Mouse (Mus musculus): ENCODE results near the gene Ptges2.

DNA sequence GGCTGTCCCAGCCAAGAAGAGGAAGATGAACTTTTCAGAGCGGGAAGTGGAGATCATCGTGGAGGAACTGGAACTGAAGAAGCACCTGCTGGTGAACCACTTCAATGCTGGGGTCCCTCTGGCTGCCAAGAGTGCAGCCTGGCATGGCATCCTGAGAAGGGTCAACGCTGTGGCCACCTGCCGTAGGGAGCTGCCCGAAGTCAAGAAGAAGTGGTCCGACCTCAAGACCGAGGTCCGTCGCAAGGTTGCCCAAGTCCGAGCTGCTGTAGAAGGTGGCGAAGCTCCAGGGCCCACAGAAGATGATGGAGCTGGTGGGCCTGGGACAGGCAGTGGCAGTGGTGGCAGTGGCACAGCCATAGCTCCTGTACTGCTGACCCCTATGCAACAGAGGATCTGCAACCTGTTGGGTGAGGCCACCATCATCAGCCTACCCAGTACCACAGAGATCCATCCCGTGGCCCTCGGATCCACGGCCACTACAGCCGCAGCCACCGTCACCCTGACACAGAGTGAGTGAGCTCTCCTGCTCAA is 56.8 kb downstream of the Ptges2 start:
- TF ChIP-seq CTCF (IDR thresholded peaks at IDR 0.05; ENCODE audit: borderline replicate concordance, extremely low read depth, insufficient read depth, insufficient read length) (no peak), POLR2A (IDR thresholded peaks at IDR 0.05; ENCODE audit: borderline replicate concordance, extremely low read depth, insufficient read depth, insufficient read length, poor library complexity, severe bottlenecking) (no peak)

Data from brain, embryonic 14.5 days (tissue).